Mouse (Mus musculus) small intestine, adult 10 weeks (tissue): Measurements from ENCODE around the gene Gm1993. TPM values are rescaled to one million over a fixed set of nuclear protein-coding genes. Genes with fewer than 3 reads are reported as not detected.

Experiments used
- polyA plus RNA-seq: library from polyadenylated mRNA; stranded (reverse); fragments of 350-450 nt; fragmentation: Illumina TruSeq; extraction: RNeasy Lipid Tissue Mini Kit (QIAGEN cat#74804); gene quantifications from one replicate; pipeline ENCODE4 v1.2.3, GENCODE M21; 2014; ENCODE audit warnings: low replicate concordance

Gene Gm1993
- not detected for polyA plus RNA-seq

DNA sequence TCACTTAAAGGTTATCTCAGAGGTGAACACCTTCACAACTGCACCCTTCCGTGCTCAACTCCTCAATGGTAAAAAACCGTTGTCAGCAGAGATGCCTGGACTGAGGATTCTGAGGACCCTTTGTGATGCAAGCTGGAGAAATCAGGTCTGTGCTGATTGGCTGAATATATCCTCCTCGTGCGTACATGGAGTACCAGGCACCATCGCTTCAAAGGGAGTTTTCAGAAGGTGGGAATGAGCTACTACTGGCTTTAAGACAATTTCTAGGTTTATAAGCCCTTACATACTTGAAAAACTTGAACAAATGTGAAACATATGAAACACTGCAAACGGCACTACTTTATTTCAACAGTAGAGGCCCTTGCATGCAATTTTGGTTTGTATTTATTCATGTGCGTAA, at the start of gene Gm1993:
TSS of gene Gm1993 (minus strand) at position 101 of the 400 bp plus-strand sequence.

